Mouse (Mus musculus) urinary bladder, postnatal 14 days (tissue): ENCODE measurements around the gene Lrrc10b.

Experiments used
- DNase-seq: peaks from one replicate; pipeline ENCODE4 v3.0.0; 2021; ENCODE audit warnings: low spot score

The Lrrc10b gene

DNA sequence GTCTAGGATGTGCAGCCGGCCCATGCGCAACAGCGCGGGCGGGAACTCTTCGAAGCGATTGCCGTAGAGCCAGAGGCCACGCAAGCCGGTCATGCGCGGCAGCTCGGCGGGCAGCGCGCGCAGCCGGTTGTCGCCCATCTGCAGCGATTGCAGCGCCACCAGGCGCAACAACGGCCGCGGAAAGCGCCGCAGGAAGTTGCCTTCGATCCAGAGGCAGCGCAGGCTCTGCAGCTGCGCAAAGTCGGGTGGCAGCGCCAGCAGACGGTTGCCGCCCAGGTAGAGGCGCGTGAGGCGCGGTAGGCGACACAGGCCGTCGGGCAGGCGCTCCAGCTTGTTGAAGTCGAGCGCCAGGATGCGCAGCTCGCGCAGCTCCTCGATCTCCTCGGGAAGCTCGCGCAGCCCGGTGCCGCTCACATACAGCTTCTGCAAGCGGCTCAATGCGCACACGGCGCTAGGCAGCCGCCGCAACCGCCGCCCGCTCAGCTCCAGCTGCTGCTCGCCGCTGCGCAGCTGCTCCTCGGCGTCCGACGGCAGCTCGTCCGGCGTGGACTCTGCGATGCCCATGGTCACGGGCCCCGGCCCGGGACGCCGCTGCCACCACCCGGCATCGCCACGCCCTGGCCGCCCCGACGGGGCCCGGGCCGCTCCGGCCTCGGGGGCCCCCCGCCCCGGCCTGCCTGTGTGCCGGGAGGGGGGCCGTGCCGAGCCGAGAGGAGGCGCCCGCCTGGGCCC lies at the start of gene Lrrc10b:
Gene Lrrc10b, minus strand, starts transcription at position 722 of the 732 bp plus-strand sequence.
- peak; percentile 57 for DNase-seq

DNA sequence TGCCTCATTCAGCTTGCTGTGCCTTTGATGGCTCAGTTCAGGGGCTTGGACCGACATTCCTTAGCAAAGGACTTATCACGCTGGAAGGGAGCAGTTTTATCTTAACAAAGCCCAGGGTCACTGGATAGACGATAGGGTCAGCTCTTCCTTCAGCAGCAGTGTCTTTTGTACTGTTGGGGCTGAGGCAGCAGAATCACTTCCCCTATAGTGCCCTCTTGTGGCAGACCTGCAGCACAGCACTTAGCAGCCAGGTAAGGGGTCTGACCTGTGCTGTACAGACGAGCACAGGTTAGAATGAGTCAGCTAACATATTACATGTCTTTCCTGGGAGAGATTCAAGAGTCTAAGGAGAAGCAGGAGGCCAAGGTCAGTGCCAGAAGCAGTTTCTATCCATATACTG lies 45.3 kb upstream of the Lrrc10b start:
- DNase-seq = peak; percentile 21

DNA sequence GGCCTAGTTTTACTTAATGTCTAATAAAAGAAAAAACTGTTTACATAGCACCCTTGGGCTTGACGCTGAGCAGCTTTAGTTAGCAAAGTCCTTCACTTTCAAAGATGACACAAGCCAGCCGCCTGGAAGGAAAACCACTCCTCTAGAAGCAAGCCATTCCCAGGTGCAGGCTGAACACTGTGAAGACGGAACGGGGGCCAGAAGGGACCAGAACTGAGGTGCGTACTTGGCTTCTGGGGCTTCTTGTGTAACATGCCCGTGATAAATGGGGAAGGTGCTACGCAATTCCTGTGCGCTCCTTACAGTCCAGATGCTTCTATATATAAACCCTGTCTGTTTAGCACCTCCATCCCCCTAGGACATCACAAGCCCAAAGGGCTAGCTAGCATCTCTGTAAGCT lies 43.3 kb upstream of the Lrrc10b start:
- no peak for DNase-seq

DNA sequence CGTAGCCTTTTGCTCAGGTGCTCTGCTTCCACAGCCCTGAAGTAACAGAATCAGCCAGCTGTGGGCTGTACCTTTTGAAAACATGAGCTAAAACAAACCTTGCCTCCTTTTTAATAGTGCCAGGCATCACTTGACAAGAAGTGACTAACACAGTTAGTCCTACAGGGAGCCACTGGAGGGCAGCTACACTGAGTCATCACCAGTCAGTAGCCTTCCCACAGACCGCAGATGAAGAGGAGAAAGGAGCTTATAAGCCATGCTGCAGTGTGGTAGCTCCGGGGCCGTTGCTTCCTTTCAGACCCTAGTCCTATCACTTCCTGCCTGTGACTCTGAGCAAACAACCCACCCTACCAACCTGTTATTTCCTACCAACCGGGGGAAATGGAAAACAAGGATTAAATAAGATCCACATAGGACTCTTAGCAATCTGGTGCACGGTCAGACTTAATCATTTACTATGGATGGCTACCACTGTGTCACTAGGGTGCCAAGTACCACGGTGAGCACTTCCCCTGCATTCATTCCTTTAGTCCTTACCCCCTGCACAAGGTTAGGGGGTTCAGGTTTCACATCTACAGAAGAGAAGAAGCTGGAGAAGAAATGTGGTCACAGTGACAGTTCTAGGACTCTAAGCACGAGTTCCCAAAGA lies 40.4 kb upstream of the Lrrc10b start:
- no peak for DNase-seq

GRCm38 (mm10) chr19:10496976-10497375 lies 39.7 kb upstream of the Lrrc10b start:
- DNase-seq = no peak

- DNase-seq = no peak
Observed at GRCm38 (mm10) chr19:10495670-10496069, 38.4 kb upstream of the Lrrc10b start.

DNA sequence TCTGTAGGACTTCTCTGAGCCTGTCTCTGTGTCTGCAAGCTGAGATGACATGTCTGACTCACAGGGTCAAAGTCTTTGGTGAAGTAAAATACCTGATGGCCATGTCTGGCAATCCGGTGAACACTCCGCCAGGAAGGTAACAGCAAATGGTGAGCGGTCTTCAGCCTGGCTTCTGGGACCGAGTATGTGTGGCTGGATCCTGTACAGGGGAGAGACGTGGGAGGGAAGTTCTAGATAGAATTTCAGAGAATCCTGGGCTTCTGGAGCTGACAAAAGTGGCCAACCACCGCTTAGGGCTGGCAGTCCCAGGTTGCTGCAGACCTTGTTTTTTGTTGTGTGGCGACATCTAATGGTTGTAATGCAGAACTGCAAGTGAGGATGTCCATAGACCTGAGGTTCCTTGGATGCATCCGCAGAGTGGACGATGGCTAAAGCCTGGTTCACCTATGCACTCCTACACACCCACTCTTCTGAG lies 29.0 kb upstream of the Lrrc10b start:
- DNase-seq = peak; percentile 31

- no peak for DNase-seq
Observed at GRCm38 (mm10) chr19:10482703-10483102, 25.4 kb upstream of the Lrrc10b start, which contains the start of gene Ppp1r32. TSS of gene Ppp1r32 (minus strand) at chr19:10482928.

GRCm38 (mm10) chr19:10479541-10479940 lies 22.3 kb upstream of the Lrrc10b start:
- no peak for DNase-seq

DNA sequence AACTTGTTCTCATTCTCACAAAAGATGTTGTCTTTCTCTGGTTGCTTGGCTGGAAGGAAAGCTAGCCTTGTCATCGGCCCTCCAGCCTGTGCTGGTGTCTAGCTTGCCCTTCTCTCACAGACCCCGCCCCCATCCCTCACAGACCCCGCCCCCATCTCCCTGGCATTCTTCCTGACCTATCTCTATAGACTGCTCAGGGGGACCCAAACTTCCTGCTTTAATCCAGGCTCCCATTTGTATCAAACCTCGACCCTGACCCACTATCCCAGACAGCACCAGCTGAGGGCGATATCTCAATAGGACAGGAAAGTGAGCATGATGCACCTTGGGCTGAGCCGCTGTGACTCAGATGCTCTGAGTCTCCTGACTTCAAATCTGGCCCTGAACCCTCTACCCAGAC lies 16.5 kb upstream of the Lrrc10b start:
- no peak for DNase-seq

- no peak for DNase-seq
Observed at GRCm38 (mm10) chr19:10472958-10473357, 15.7 kb upstream of the Lrrc10b start.

DNA sequence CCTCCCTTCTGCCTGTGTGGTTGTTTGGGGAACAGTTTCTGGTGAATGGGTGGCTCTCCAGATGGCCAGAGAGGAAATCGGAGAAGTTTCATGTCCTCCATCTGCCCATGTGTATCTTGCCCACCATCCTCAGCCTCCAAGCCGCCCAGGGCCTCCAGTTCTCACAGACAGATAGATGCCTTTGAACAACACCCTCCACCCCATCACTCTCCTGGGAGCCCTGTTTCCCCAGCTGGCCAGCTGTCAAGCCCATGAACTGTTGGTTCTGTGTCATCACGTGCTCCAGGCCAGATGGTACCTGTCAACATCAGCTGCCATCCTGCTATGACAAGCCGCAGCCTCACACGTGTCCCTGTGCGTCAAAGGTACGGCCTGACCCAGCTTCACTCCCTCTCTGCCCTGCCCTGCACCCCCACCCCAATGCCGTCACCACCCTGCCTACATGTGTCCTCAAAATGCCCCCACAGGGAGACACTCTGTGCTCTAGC lies 11.9 kb upstream of the Lrrc10b start:
- DNase-seq = no peak

DNA sequence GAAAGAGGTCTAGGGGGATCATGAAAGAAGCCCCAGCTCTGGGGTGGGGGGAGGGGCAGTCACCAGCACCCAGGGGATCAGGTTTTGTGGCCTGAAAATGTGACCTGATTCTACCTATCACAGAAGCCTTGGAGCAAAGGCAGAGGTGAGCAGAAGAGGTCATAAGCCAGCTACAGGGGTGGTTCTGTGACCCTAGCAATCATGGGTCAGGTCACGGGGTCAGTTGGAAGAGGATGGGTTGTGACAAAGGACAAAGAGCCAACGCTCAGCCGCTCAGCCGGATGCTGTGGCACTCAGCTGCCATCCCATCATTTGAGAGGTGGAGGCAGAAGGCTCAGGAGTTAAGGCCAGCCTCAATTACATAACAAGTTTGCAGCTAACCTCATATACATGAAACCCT lies 7.2 kb upstream of the Lrrc10b start:
- DNase-seq = no peak

DNA sequence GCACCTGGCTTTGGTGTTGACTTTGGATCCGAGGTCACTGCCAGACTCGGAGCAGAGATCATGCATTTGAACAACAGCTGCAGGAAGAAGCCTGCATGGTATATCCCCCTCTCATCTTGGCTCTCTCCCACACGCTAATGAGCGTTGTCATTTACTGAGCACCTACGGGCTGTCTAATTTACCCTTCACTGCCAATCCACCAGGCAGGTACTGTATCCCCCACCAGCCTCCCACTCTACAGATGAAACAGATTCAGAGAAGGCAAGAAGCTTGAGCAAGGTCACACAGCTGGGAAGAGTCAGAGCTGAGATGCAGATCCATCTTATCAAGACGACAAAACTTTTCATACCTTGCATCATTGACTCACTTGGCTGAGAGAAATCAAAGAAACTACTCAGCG lies 4.3 kb upstream of the Lrrc10b start:
- DNase-seq = no peak

- DNase-seq = no peak
Observed at GRCm38 (mm10) chr19:10459907-10460306, 2.6 kb upstream of the Lrrc10b start.

DNA sequence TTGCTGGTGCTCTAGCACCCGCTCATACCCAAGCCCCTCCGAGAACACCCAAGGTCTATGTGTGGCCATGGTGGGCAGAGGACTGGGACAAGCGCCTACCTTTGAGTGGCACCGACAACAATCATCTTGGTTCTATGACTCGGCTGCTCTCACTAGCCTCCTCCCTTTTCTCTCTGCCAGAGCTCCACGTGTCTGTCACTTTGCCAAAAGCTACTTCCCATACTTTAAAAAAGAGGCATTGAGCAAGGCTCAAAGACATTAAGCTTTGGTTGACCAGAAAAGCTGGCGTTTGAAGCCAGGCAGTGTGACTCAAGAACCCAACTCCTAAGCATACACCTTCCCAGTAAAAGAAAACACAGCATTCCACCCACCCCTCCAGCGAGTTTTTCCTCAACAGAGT lies 823 bp upstream of the Lrrc10b start:
- peak; percentile 53 for DNase-seq

DNA sequence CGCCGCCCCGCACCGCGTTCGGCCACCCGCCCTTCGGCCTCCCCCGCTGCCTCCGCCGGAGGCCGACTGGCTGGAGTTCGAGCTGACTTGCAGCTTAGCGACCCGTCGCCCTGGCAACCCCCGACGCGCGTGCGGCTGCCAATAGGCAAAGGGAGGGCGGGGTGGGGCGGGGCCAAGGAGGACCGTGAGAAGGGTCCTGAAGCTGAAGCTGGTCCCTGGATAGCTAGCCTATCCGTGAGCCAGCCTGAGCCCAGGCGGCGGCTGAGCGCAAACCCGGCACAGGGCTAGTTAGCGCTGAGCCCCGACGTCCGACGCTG lies 169 bp upstream of the Lrrc10b start:
- peak; percentile 52 for DNase-seq

- DNase-seq = no peak
Observed at GRCm38 (mm10) chr19:10455437-10455806, 1.9 kb downstream of the Lrrc10b start.

DNA sequence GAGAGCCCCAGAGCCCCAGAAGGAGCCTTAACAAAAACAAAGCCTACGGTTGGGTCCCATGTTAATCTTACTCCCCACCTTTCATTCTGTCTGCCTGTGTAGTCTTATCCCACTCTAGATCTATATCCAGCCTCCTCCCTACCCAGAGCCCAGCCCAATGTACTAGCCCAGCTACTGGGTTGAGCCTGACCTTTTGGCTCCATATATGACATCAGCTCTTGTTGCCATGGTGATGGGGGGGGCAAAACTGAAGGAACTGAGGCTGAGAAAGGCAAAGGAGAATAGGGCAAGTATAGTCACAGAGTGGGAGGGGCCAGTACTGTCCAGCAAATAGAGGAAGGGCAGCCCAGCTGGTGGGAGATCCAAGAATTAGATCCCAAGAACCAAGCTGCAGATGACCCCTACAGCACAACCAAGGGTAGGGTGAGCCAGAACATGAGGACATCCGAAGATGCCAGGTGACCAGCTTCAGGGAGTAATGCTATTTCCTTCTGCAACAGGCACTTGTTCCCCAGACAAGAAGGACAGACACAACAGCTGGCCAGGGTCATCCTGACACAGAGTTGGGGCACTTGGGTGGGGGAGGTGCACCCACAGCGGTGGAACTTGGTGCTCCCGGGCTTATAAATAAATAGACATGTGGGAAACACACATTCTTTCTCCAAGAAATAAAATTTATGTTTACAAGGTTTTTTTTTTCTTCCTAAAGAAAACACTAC lies 2.4 kb downstream of the Lrrc10b start:
- no peak for DNase-seq

- DNase-seq = peak; percentile 76
Observed at GRCm38 (mm10) chr19:10449708-10450107, 7.6 kb downstream of the Lrrc10b start.

GRCm38 (mm10) chr19:10449190-10449589 lies 8.1 kb downstream of the Lrrc10b start:
- no peak for DNase-seq

- no peak for DNase-seq
Observed at GRCm38 (mm10) chr19:10448275-10448674, 9.0 kb downstream of the Lrrc10b start.
